In the genomic region with DNA sequence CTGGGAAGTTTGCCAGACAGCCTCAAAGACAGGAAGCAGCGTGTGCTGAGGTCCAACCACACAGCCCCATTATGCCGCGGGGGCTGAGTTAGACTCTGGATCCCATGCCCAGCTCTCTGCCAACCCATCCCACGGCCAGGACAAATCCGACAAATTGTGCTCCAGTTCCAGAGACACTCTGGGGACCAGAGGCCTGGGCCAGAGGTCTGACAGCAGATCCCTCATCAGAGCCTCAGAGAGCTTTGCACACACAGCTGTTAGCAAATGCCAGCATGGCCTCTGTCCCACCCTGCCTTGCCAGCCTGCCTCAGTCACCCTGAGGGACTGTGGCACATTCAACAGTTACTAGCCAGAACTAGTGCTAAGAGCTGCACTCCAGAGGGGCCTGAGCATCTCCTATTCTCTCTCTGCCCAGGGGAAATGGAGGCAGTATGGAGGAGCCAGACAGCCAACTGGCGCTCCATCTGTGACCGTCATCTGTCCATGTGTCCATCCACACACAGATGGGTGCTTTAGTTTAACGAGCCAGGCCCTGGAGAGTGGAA, we compare ENCODE assay signal across 15 mouse cellular contexts. TPM values are rescaled to one million over a fixed set of nuclear protein-coding genes. Genes with fewer than 3 reads are reported as not detected.
DNase-seq lines count a peak whose midpoint lies in the region; ATAC-seq and TF ChIP-seq lines count a peak whose summit lies in the region.
"Had no signal": no experiment of that assay in that cellular context is flagged by ENCODE, and none has a peak within 500 bp of the region (broad histone marks: within the 10 kb centered on the region; RNA-seq: fewer than 3 reads in every experiment).

No protein-coding gene starts in this region.

- peaks cover 14% of the 10 kb centered on the region for H3K27me3 ChIP-seq in midbrain, embryonic 11.5 days (ENCODE audit: control insufficient read depth, insufficient read depth, low read length)
- no peaks in the 10 kb centered on the region; the same call in 1 of the 2 replicates for H3K27me3 ChIP-seq in midbrain, embryonic 16.5 days (ENCODE audit: control insufficient read depth, insufficient read depth, low read depth, low read length)
- peaks cover 26% of the 10 kb centered on the region for H3K27me3 ChIP-seq in hindbrain, embryonic 12.5 days
- H3K27me3 ChIP-seq in midbrain, postnatal 0 days (ENCODE audit: insufficient read depth, low read length): no peaks in the 10 kb centered on the region

- H3K27ac ChIP-seq in midbrain, embryonic 11.5 days (ENCODE audit: low read depth, low read length): no peak overlapping the region
- no peak overlapping the region for H3K27ac ChIP-seq in midbrain, embryonic 16.5 days (ENCODE audit: low read length)
- peak overlapping the region; percentile 25; the same call in 1 of the 2 replicates for H3K27ac ChIP-seq in hindbrain, embryonic 12.5 days
- no peak overlapping the region for H3K27ac ChIP-seq in midbrain, postnatal 0 days (ENCODE audit: low read depth, low read length)
- H3K27ac ChIP-seq: embryonic facial prominence, embryonic 15.5 days; gastrocnemius, adult 2 months; heart, embryonic 15.5 days; intestine, embryonic 15.5 days; stomach, embryonic 15.5 days had no signal

- H3K4me1 ChIP-seq in midbrain, embryonic 11.5 days (ENCODE audit: control insufficient read depth, insufficient read depth, low read length): peaks cover 41% of the 10 kb centered on the region
- H3K4me1 ChIP-seq in midbrain, embryonic 16.5 days (ENCODE audit: control insufficient read depth, insufficient read depth, low read length): peaks cover 16% of the 10 kb centered on the region
- H3K4me1 ChIP-seq in hindbrain, embryonic 12.5 days: peaks cover 61% of the 10 kb centered on the region
- peaks cover 4% of the 10 kb centered on the region; the same call in 1 of the 2 replicates for H3K4me1 ChIP-seq in midbrain, postnatal 0 days (ENCODE audit: insufficient read depth, low read length)

- no peaks in the 10 kb centered on the region for H3K9me3 ChIP-seq in midbrain, embryonic 11.5 days (ENCODE audit: control insufficient read depth, low read length)
- no peaks in the 10 kb centered on the region for H3K9me3 ChIP-seq in midbrain, embryonic 16.5 days (replicated peaks; ENCODE audit: control insufficient read depth, low read length, poor library complexity, severe bottlenecking)
- H3K9me3 ChIP-seq in hindbrain, embryonic 12.5 days (replicated peaks): no peaks in the 10 kb centered on the region
- H3K9me3 ChIP-seq in midbrain, postnatal 0 days (ENCODE audit: low read length): no peaks in the 10 kb centered on the region
- H3K9me3 ChIP-seq: embryonic facial prominence, embryonic 15.5 days; heart, embryonic 15.5 days; intestine, embryonic 15.5 days; stomach, embryonic 15.5 days had no signal

- 68% methylated on average over 8 of the region's 8 CpGs for WGBS in midbrain, embryonic 11.5 days
- 54% methylated on average over 8 of the region's 8 CpGs for WGBS in midbrain, embryonic 16.5 days
- WGBS in hindbrain, embryonic 12.5 days: 62% methylated on average over 8 of the region's 8 CpGs
- 64% methylated on average over 8 of the region's 8 CpGs for WGBS in midbrain, postnatal 0 days

- ATAC-seq in midbrain, embryonic 11.5 days (ENCODE audit: low FRiP score): 0 out of 2 replicates have a peak, but pooled peaks have one; percentile 1
- no peak for ATAC-seq in midbrain, embryonic 16.5 days
- no peak for ATAC-seq in hindbrain, embryonic 12.5 days (ENCODE audit: low FRiP score)
- ATAC-seq in midbrain, postnatal 0 days (ENCODE audit: low FRiP score): no peak
- ATAC-seq: intestine, embryonic 15.5 days had no signal

- no peaks in the 10 kb centered on the region for H3K36me3 ChIP-seq in midbrain, embryonic 11.5 days (ENCODE audit: control insufficient read depth, insufficient read depth, low read length)
- no peaks in the 10 kb centered on the region for H3K36me3 ChIP-seq in midbrain, embryonic 16.5 days (ENCODE audit: control insufficient read depth, insufficient read depth, low read length)
- H3K36me3 ChIP-seq in hindbrain, embryonic 12.5 days: no peaks in the 10 kb centered on the region
- no peaks in the 10 kb centered on the region for H3K36me3 ChIP-seq in midbrain, postnatal 0 days (ENCODE audit: insufficient read depth, low read length)
- H3K36me3 ChIP-seq: embryonic facial prominence, embryonic 15.5 days; heart, embryonic 15.5 days; intestine, embryonic 15.5 days; stomach, embryonic 15.5 days had no signal

- no peak overlapping the region for H3K4me3 ChIP-seq in midbrain, embryonic 11.5 days (ENCODE audit: low read depth, low read length)
- no peak overlapping the region for H3K4me3 ChIP-seq in midbrain, embryonic 16.5 days (ENCODE audit: low read depth, low read length)
- no peak overlapping the region for H3K4me3 ChIP-seq in hindbrain, embryonic 12.5 days
- H3K4me3 ChIP-seq in midbrain, postnatal 0 days (ENCODE audit: low read depth, low read length): no peak overlapping the region
- H3K4me3 ChIP-seq: embryonic facial prominence, embryonic 15.5 days; gastrocnemius, adult 2 months; heart, embryonic 15.5 days; intestine, embryonic 15.5 days; stomach, embryonic 15.5 days had no signal

- no peak overlapping the region for H3K9ac ChIP-seq in midbrain, embryonic 11.5 days (ENCODE audit: low read length)
- no peak overlapping the region for H3K9ac ChIP-seq in midbrain, embryonic 16.5 days (ENCODE audit: low read depth, low read length)
- 0 out of 2 replicates have a peak overlapping the region, but pooled peaks have one; percentile 3 for H3K9ac ChIP-seq in hindbrain, embryonic 12.5 days
- 0 out of 2 replicates have a peak overlapping the region, but pooled peaks have one; percentile 29 for H3K9ac ChIP-seq in midbrain, postnatal 0 days (replicated peaks; ENCODE audit: low read length, poor library complexity, severe bottlenecking)
- H3K9ac ChIP-seq: embryonic facial prominence, embryonic 15.5 days; heart, embryonic 15.5 days; intestine, embryonic 15.5 days; stomach, embryonic 15.5 days had no signal

- TF ChIP-seq CTCF in midbrain, postnatal 0 days (IDR thresholded peaks at IDR 0.05): no peak

- peak; percentile 38 for DNase-seq in adrenal gland, postnatal 14 days
- DNase-seq in adrenal gland, postnatal 4 days (ENCODE audit: low spot score in 2 of 2): no peak
- DNase-seq in midbrain, embryonic 11.5 days (ENCODE audit: low spot score, missing footprints): no peak
- DNase-seq in midbrain, postnatal 0 days (ENCODE audit: low spot score): no peak
- no peak for DNase-seq in ovary, postnatal 14 days (ENCODE audit: low spot score)
- no peak for DNase-seq in thymus, postnatal 36 days
- DNase-seq: gastrocnemius, adult 2 months; lung, postnatal 36 days; right cerebral cortex, postnatal 4 days had no signal

- no peak overlapping the region for H3K4me2 ChIP-seq in midbrain, embryonic 11.5 days
- H3K4me2 ChIP-seq in midbrain, embryonic 16.5 days (ENCODE audit: low read length): no peak overlapping the region
- no peak overlapping the region for H3K4me2 ChIP-seq in hindbrain, embryonic 12.5 days (replicated peaks)
- H3K4me2 ChIP-seq in midbrain, postnatal 0 days (ENCODE audit: low read depth, low read length, poor library complexity, severe bottlenecking): no peak overlapping the region
- H3K4me2 ChIP-seq: embryonic facial prominence, embryonic 15.5 days; heart, embryonic 15.5 days; intestine, embryonic 15.5 days; stomach, embryonic 15.5 days had no signal

RNA-seq across cellular contexts. Expression of a gene that starts 43.1 kb away (rescaled TPM):
- 1.2 and 1.5 TPM in 2 replicates for total RNA-seq in adrenal gland, postnatal 14 days (2021)
- 1 to 10 TPM; 3.8 to 5.9 TPM for total RNA-seq in adrenal gland, postnatal 4 days (2021)
- polyA plus RNA-seq in midbrain, embryonic 11.5 days (2014; fragmentation: Nextera tagmentation; extraction: Ambion mirVana): 7.5 and 8.2 TPM in 2 replicates
- 11.6 and 12.0 TPM in 2 replicates for polyA plus RNA-seq in midbrain, embryonic 16.5 days (2015; fragmentation: Nextera tagmentation; extraction: Ambion mirVana)
- 5.5 and 6.6 TPM in 2 replicates for polyA plus RNA-seq in hindbrain, embryonic 12.5 days (2016; fragmentation: Nextera tagmentation; extraction: Ambion mirVana)
- total RNA-seq in midbrain, postnatal 0 days (2014; rRNA removed): 9.9 and 11.4 TPM in 2 replicates
- 9.8 and 11.9 TPM in 2 replicates for polyA plus RNA-seq in midbrain, postnatal 0 days (2015; fragmentation: Nextera tagmentation; extraction: Ambion mirVana)

RNA-seq across cellular contexts. Expression of a gene that starts 57.5 kb away (rescaled TPM):
- 103 and 124 TPM in 2 replicates for total RNA-seq in adrenal gland, postnatal 14 days (2021)
- total RNA-seq in adrenal gland, postnatal 4 days (2021): 100 to 1,000 TPM; 133 to 135 TPM
- 241 and 252 TPM in 2 replicates for polyA plus RNA-seq in midbrain, embryonic 11.5 days (2014; fragmentation: Nextera tagmentation; extraction: Ambion mirVana)
- 235 and 240 TPM in 2 replicates for polyA plus RNA-seq in midbrain, embryonic 16.5 days (2015; fragmentation: Nextera tagmentation; extraction: Ambion mirVana)
- 217 and 218 TPM in 2 replicates for polyA plus RNA-seq in hindbrain, embryonic 12.5 days (2016; fragmentation: Nextera tagmentation; extraction: Ambion mirVana)
- total RNA-seq in midbrain, postnatal 0 days (2014; rRNA removed): 236 and 242 TPM in 2 replicates
- polyA plus RNA-seq in midbrain, postnatal 0 days (2015; fragmentation: Nextera tagmentation; extraction: Ambion mirVana): 257 and 277 TPM in 2 replicates

Comparison
In these comparisons a context has a peak if more than half of its experiments do, and no peak if none do; other contexts are left out.
1. H3K9ac ChIP-seq: peak in hindbrain, embryonic 12.5 days (single experiment) and midbrain, postnatal 0 days (single experiment); none in midbrain, embryonic 11.5 days (single experiment) and midbrain, embryonic 16.5 days (single experiment).